Mouse (Mus musculus) fibroblast of lung, adult 2 months (primary cell): ENCODE measurements around the gene Bicral.
A peak's percentile ranks its signal among the peaks of the same experiment; 100 is the strongest.

Experiments used
- DNase-seq: peaks from one replicate; pipeline ENCODE4 v3.0.0-alpha.2; 2011; ENCODE audit warnings: low read depth

The Bicral gene

GRCm38 (mm10) chr17:46843022-46843421 lies 15.3 kb downstream of the Bicral start:
- no peak for DNase-seq

- no peak for DNase-seq
Measured at GRCm38 (mm10) chr17:46840304-46841010, 17.8 kb downstream of the Bicral start.

DNA sequence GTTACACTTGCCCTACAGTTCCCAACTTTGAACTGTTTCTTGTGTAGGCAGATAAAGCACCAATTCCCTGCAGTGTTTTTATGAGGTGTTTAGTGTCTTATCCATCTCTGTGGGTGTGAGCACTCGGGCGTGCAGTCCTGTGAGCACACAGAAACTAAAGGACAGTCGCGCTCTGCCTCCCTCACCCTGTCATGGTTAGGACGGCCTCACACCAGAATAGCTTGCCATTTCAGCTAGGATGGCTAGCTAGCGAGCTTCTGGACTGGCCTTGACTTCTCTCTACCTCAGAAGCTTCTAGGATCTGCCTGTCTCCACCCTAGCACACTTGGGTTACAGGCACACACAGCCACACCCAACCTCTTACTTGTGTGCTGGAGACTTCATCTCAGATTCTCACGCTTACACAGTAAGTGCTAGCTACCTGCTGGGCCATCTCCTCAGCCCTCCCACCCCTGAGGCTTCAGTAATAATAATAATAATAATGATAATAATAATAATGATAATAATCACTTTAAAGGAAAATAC lies 19.8 kb downstream of the Bicral start:
- DNase-seq, result no peak

- no peak for DNase-seq
Measured at GRCm38 (mm10) chr17:46837897-46838296, 20.4 kb downstream of the Bicral start.

GRCm38 (mm10) chr17:46835093-46835715 lies 23.1 kb downstream of the Bicral start:
- peak; percentile 7 for DNase-seq

- no peak for DNase-seq
Measured at GRCm38 (mm10) chr17:46832981-46833305, 25.3 kb downstream of the Bicral start.

DNA sequence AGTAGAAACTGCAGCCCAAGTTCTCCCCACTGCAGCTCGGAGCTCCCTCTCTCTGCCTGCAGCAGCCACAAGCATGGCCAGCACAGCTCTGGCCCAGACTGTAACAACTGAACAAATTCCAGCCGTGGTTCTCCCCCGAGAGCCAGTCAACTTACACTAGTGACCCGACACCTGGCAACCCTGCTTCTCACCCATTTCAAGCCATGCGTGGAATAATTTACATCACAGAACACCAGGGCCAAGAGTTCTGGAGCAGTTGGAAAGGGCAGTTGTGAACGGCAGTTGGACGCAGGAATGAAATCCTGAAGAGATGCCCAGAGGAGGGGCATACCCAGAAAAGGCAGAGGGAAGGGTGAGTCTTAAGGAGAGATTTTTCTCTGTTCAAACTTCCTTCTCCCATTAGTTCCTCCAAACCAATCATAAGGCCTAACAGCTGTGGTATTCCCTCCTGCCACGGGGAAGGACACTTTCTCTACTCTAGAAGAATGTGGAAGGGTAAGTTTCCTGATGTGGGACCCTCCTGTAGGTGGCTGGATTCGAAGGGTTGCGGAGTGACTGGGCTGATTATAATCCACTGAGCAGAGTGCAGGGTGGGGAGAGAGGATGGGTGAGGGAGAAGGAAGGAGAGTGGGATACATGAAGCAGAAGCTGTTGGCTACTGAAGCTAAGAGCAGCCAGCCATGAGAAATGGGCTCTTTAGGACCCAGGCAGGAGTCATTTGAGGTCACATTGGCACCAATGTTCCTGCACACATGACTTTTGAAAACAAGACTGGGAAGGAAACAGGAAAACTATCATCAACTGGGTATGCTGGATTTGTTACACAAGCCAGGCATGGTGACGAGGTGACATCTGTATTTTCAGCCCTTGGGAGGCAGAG lies 25.9 kb downstream of the Bicral start:
- peak; percentile 71 for DNase-seq

DNA sequence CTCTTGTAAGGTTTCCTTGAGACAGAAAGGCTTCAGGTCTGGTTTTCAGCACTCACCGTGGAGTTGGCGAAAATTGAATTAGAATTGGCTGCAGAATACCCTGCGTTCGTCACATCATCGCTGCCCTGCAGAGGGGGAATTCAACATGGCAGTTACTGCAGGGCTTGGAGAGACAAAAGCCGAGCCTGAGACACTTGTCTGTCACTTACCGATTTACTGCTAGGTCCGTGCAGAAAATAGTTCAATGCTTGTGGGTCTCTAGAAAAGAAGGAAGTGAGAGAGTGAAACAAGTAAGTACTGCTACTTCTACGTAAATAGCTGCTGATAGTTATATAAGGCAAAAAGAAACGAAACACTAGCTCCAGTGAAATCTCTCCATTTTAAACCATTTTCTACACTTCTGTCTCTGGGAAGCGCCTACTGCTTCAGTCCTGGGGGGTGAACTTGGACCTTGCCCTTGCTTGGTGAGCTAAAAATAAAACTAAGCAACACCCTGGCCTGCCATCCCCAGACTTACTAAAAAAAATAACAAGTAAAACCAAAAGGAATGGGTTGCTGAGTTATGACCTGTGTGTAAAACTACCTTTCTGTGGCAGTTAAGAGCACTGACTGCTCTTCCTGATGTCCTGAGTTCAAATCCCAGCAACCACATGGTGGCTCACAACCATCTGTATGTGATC lies 28.3 kb downstream of the Bicral start:
- no peak for DNase-seq

GRCm38 (mm10) chr17:46828935-46829334 lies 29.3 kb downstream of the Bicral start:
- DNase-seq, result no peak

- no peak for DNase-seq
Measured at GRCm38 (mm10) chr17:46823091-46823490, 35.2 kb downstream of the Bicral start.

- DNase-seq, result no peak
Measured at GRCm38 (mm10) chr17:46820628-46821027, 37.7 kb downstream of the Bicral start.

DNA sequence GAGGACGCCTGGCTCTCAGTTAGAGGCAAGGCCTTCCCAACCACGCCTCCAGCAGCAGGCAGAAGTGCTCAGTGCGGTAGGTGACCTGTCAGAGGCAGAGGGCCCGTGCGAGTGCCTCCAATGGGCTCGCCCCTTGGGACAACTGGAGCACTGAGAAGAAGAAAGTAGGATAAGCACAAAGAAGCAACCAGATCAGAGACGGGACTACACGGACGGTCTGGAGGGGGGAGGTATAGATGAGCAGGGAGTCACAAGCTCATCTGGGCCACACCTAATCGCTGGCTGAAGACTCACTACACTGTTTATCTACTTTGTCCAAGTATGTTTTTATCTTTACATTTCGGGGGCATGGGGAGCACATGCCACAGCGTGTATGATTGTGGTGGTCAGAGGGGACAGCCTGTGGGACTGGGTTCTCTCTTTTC lies 40.5 kb downstream of the Bicral start:
- no peak for DNase-seq

GRCm38 (mm10) chr17:46816306-46816705 lies 42.0 kb downstream of the Bicral start:
- DNase-seq, result no peak

- DNase-seq, result no peak
Measured at GRCm38 (mm10) chr17:46814497-46814896, 43.8 kb downstream of the Bicral start.

DNA sequence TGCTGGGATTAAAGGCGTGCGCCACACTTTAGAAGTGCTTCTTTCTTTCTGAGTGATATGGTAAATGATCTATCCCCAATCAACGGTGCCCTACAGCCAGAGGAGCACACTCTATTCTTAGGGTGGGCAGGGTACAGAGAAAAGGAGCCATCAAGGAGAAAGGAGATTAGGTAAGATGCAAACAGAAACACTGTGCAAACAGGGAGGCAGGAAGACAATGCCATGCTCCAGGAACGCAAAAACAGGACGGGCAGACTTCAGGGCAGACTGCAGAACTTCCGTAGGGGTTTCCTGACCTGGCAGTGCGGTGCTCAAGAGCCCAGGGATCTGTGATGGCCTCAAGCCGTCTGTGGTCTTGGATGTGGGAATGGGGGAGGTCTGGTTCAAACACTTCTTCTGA lies 44.6 kb downstream of the Bicral start:
- no peak for DNase-seq

- DNase-seq, result no peak
Measured at GRCm38 (mm10) chr17:46812442-46812841, 45.8 kb downstream of the Bicral start.

GRCm38 (mm10) chr17:46810672-46811071 lies 47.6 kb downstream of the Bicral start:
- DNase-seq, result no peak

DNA sequence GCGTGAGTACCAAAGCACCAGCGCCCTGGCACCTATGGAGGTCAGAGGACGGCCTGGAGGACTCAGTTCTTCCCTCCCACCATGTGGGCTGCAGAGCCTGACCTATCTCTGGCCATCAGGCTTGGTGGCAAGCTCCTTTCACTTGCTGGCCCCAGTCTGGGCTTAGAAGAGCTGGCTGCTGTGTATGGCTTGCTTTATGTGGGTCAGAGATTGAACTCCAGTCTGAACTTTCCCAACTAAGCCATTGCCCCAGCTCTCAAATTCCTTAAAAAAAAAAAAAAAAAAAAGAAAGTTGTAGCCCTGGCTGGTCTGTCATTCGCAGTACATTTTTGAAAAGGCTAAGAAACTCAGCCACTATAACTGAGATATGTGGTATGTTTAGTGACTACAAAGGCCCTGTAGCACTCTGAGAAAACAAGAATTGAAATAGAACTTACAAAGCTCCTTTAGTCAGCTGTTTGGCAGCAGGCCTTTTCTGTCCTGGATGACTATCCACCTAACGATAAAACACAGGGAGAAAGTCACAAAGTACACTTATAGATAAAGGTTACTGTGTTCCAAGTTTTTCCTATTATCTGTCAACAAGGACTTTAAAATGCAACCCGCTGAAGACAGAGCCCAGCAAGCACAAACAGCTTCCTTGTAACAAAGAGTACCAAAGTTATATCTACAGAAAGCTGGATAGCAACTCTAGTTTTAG lies 49.0 kb downstream of the Bicral start:
- DNase-seq, result no peak

DNA sequence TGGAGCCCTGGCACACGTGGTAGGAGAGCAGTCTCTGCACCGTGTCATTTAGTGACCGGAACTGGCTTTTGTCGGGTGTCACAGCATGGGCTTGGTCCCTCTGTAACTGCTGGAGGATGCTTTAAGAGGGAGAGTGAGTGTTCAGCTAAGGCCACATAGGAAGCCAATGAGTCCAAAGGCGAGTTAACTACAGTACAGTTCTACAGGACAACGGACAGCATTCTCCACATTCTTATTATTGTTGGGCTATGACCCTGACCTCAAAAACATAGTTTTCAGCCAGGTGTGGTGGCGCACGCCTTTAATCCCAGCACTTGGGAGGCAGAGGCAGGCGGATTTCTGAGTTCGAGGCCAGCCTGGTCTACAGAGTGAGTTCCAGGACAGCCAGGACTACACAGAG lies 49.9 kb downstream of the Bicral start:
- DNase-seq, result no peak

GRCm38 (mm10) chr17:46801761-46802160 lies 56.5 kb downstream of the Bicral start:
- DNase-seq, result no peak

GRCm38 (mm10) chr17:46799680-46800079 lies 58.6 kb downstream of the Bicral start:
- DNase-seq, result no peak

- no peak for DNase-seq
Measured at GRCm38 (mm10) chr17:46797386-46797785, 60.9 kb downstream of the Bicral start.
